Mouse (Mus musculus) E14TG2a.4 (cell line): ENCODE results near the gene Itpr2.

ENCODE experiments used
- CTCF ChIP-seq: conservative IDR thresholded peaks from 2 replicates; pipeline ENCODE4 v1.5.1; 2014; ENCODE audit warnings: low read length
- NANOG ChIP-seq: IDR thresholded peaks from 2 replicates; pipeline ENCODE4 v1.6.1; 2014; ENCODE audit warnings: borderline replicate concordance, low read length, mixed read lengths

DNA sequence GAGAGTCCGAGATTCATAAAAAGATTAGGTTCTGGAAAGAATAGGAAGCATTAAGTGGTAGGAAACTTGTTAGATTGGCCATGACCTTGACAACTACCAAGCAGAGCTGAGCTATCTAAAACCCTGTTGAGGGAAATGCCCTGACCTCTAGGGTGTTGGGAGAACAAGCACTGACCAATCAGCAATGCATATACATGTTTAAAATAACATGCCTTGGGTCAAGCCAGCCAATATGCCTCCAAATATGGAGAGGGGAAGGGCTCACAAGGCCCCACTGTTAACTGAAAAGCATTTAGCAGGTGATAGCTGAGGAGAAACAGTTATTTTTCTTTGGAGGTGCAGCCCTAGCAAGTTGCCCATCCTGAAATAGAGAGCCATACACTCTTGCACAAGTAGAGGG lies 25.2 kb downstream of the Itpr2 start:
- no peak for TF ChIP-seq NANOG
- TF ChIP-seq CTCF: no peak
